Mouse (Mus musculus): ENCODE results near the gene Olfr6. TPM values are rescaled to one million over a fixed set of nuclear protein-coding genes. Genes with fewer than 3 reads are reported as not detected.
"Not testable (repeated sequence)": the region's sequence is repeated elsewhere in the genome, so short reads cannot be mapped to it uniquely, and the experiment has no call there.

Olfr6 gene
- under 1 TPM in 1 of 2 experiments, not detected in 1; 0.05 TPM for total RNA-seq (2021)
- long read RNA-seq, experiment 1, result 0 reads
- long read RNA-seq, experiment 2, result 0 reads

DNA sequence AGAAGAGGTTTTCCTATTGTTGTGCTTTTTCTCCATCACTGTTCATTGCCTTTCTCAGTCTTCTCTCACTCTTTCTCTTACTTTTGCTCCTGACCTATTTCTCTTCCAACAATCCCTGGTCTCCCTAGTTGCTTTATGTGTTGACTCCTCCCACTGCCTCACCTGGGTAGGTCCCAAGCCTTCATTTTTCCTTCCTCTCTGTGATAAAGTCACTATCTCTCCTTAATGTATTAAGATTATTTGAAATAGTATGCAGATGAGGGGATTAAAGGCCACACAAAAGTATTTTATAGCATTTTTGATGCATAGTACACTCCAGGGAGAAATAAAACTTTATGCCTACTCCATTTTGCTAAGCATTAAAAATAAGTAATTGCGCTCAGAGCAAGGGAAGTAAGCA lies at the start of gene Olfr6:
Gene Olfr6, minus strand, starts transcription at position 101 of the 400 bp plus-strand sequence.
- DNase-seq (ENCODE audit: low spot score in 2 of 2), result no peak

DNA sequence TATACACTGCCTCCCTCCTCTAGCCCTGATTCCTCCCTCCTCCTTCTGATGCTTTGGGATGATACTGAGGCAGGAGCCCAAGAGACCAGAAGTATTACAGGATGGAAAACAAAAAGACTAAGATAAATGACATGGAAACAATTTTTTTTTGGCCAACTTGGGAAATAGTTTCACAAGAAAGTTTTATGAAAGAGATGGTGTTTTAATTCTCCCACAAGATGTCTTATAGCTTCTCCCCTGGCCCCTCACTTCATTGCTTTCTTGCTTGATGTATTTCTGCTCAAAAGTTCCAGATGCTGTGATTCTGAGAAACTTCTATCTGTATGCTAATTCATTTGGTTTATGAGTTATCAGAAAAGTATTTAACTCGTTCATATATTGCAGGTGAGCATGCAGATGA lies 42.2 kb upstream of the Olfr6 start, which contains the start of gene Olfr2:
Gene Olfr2, minus strand, starts transcription at position 101 of the 400 bp plus-strand sequence.
- no peak for DNase-seq (ENCODE audit: low spot score in 2 of 2)

DNA sequence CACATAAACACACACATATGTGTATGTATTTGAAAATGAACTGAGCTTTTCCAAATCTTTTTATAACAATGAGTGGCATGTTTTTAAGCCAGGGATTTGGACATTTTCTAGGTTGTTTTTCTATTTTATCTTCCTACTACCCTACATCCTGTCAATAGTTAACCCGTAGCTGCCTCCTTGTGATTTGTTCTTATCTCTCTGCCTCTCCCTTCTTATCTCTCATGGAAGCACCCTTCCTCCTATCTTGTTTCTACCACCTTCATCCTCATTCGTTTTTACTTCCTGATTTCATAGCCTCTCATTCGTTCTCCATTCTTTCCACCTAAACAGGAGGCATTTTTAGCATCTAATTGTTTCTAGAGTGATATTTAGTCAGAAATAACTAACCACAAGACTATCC lies 40.4 kb upstream of the Olfr6 start:
- no peak for DNase-seq (ENCODE audit: low spot score in 2 of 2)

DNA sequence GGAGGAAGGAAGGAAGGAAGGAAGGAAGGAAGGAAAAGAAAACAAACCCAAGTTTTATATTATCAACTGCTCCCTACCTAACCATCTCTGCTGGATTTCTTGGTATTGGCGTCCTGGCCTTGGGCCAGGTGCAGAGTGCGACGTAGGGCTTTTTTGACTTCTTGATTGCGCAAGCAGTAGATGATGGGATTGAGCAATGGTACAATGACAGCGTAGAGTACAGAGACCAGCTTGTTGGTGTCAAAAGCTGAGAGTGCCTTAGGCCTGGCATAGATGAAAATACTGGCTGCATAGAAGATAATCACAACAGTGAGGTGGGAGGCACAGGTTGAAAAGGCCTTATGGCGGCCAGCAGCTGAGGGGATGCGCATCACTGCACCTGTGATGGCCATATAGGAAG lies 37.1 kb upstream of the Olfr6 start:
- DNase-seq (ENCODE audit: low spot score in 2 of 2), result no peak

DNA sequence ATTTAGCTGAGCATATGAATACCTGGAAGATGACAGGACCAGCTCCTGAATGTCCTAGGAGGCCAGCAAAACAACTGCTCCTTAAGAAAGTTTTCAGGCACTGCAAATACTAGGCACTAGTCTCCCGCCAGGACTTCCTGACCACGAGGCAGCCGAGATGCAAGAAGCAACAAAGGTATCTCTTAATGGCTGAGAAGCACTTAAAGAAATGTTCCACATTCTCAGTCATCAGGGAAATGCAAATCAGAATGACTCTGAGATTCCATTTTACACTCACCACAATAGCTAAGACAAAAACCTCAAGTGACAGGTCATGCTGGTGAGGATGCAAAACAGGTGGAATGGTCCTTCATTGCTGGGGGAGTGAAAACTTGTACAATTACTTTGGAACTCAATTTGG lies 21.5 kb upstream of the Olfr6 start:
- DNase-seq (ENCODE audit: low spot score in 2 of 2), result no peak

DNA sequence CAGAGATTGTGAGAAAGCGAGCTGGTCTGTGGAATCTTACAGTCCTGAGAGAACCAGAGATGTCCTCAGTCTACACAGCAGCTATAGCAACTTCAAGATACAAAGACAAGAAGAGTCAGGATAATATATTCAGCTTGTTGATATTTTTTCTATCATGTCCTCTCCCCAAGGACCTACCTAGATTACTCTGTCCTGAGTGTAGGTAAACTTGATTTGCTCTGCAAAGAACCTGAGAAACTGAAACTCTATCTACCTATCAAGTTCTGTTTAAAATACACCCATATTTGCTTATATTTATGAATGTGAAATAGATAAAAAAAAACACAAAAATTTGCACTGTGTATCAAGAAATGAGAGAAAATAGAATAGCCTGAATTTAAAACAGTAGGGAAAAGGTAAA lies 11.6 kb upstream of the Olfr6 start, which contains the start of gene Olfr711:
Gene Olfr711, minus strand, starts transcription at position 101 of the 400 bp plus-strand sequence.
- DNase-seq (ENCODE audit: low spot score in 2 of 2), result no peak

DNA sequence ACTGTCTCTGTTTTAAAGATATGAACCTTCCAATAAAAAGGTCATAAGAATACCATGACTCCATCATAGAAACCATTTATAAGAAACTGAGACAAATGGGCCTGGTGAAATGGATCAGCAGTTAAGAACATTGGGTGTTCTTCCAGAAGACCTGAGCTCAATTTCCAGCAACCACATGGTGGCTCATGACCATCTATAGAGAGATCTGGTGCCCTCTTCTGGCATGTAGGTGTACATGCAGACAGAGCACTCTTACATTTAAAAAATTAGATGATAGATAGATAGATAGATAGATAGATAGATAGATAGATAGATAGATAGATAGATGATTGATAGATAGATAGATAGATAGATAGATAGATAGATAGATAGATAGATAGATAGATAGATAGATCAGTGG lies 3.8 kb upstream of the Olfr6 start:
- not testable (repeated sequence) for DNase-seq (ENCODE audit: low spot score in 2 of 2)

DNA sequence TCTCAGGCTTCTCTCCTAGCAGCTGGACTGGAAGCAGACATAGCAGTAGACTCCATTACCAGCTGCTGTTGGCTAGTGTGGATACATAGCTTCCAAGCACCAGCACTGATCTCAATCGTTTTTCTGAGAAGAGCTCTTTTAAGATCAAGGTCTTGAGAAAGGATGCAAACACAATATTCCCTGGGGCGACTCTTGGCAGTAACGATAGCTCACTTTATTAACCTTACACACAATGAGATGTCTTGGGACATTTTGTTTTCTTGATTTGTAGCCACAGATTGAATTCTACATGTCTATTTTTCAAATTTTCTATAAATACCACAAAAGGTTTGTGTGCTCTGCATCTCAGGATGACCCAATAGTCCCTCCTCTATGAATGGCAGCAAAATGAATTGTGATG lies 15.5 kb downstream of the Olfr6 start, which contains the start of gene Olfr710:
Gene Olfr710, minus strand, starts transcription at position 101 of the 400 bp plus-strand sequence.
- DNase-seq (ENCODE audit: low spot score in 2 of 2), result no peak

DNA sequence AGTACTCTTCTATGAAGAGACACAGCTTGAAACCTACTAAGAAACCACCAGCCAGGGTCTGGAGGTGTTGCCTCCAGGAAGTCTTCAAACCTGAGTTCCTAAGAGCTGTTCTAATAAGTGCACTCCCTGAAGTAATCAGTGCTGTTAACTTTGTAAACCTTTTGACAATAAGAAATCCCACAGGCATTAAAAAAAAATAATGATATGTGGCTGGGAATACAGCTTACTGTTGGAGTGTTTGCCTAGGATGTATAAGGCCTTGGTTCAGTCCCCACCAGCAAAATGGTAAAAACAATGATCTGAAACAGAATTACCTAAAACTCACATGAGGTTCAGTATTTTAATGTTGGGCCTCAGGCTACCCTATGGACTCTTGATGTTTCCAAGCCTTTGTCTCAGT lies 31.6 kb downstream of the Olfr6 start, which contains the start of gene Olfr709-ps1:
Gene Olfr709-ps1, minus strand, starts transcription at position 101 of the 400 bp plus-strand sequence.
- no peak for DNase-seq (ENCODE audit: low spot score in 2 of 2)

DNA sequence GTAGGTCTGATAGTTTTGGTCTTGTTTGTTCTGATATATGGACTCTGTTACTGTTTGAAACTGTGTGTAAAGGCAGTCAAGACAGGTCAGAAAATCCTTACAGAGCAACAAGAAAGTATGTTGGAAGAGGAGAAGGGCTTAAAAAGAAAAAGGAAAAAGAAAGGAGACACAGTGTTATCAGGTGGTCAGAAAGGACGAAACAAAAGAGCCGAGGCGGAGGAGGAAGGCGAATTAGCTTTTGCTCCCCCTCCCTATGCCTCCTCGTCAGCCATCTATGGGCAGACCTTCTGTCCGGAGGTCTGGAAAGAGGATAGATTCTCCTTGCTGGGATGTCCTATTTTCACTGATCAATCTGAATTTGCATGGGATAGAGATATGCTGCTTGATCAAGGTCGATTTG lies 42.8 kb downstream of the Olfr6 start:
- DNase-seq (ENCODE audit: low spot score in 2 of 2), result not testable (repeated sequence)

DNA sequence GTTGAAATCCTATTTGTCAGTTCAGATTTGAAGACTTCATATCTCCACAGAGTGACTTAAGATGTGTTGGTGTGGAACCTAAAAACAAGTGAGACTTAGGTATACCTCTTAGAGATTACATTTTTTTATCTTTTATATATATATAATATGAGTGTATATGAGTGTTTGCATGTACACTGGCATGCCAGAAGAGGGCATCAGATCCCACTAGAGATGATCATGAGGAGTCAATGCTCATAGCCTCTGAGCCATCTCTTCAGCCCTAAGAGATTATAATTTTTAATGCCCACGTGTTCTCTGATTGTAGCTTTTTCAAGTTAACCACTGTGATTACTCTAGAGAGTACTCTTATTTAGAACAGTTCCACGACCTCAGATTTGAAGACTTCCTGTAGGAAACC lies 56.1 kb downstream of the Olfr6 start, which contains the start of gene Olfr1532-ps1:
Gene Olfr1532-ps1, plus strand, starts transcription at position 326 of the 400 bp plus-strand sequence.
- DNase-seq (ENCODE audit: low spot score in 2 of 2), result no peak

Other genes with a start within 250 kb of the Olfr6 start
- not detected for gene Olfr695, start 247.5 kb downstream of the Olfr6 start, total RNA-seq (2021)
- not detected for gene Olfr697, start 221.5 kb downstream of the Olfr6 start, total RNA-seq (2021)
- not detected for gene Olfr698, start 208.5 kb downstream of the Olfr6 start, total RNA-seq (2021)
- not detected for gene Olfr699, start 170.7 kb downstream of the Olfr6 start, total RNA-seq (2021)
- gene Olfr700, start 155.1 kb downstream of the Olfr6 start, total RNA-seq (2021), result not detected
- gene Olfr701, start 149.8 kb downstream of the Olfr6 start, total RNA-seq (2021), result not detected
- gene Olfr702, start 130.0 kb downstream of the Olfr6 start, total RNA-seq (2021), result not detected
- gene Olfr703, start 120.6 kb downstream of the Olfr6 start, total RNA-seq (2021), result not detected
- not detected for gene Olfr704, start 100.8 kb downstream of the Olfr6 start, total RNA-seq (2021)
- gene Olfr705, start 87.0 kb downstream of the Olfr6 start, total RNA-seq (2021), result not detected
- gene Olfr706, start 75.8 kb downstream of the Olfr6 start, total RNA-seq (2021), result not detected
- not detected for gene Olfr707, start 62.7 kb downstream of the Olfr6 start, total RNA-seq (2021)
- gene Olfr1532-ps1, start 55.9 kb downstream of the Olfr6 start, total RNA-seq (2021), result not detected
- not detected for gene Olfr709-ps1, start 31.7 kb downstream of the Olfr6 start, total RNA-seq (2021)
- gene Olfr710, start 15.6 kb downstream of the Olfr6 start, total RNA-seq (2021), result not detected
- not detected for gene Olfr711, start 11.5 kb upstream of the Olfr6 start, total RNA-seq (2021)
- not detected for gene Olfr2, start 42.1 kb upstream of the Olfr6 start, total RNA-seq (2021)
- gene Olfr713, start 67.2 kb upstream of the Olfr6 start, total RNA-seq (2021), result not detected
- not detected for gene Olfr714, start 107.0 kb upstream of the Olfr6 start, total RNA-seq (2021)
- gene Olfr17, start 129.3 kb upstream of the Olfr6 start, total RNA-seq (2021), result not detected
- gene Olfr715b, start 146.4 kb upstream of the Olfr6 start, total RNA-seq (2021), result not detected
- not detected for gene Olfr715, start 167.1 kb upstream of the Olfr6 start, total RNA-seq (2021)
- not detected for gene Olfr716, start 174.4 kb upstream of the Olfr6 start, total RNA-seq (2021)
- not detected for gene Nlrp14, start 203.1 kb upstream of the Olfr6 start, total RNA-seq (2021)
- gene Rbmxl2, start 245.5 kb upstream of the Olfr6 start, total RNA-seq (2021), result not detected